Mouse (Mus musculus) liver, postnatal 0 days (tissue): ENCODE measurements at regions not wholly inside any gene's neighbourhood (a gene's known extent, or its start where the extent isn't known, plus 50 kb on each side); places are given as distances from the start of the nearest gene placed in this dataset.

ENCODE experiments used
- CTCF ChIP-seq: sonication (generic); IDR thresholded peaks from 2 replicates; pipeline ENCODE4 v1.5.1; 2016; ENCODE audit warnings: antibody characterized with exemption, low read depth
- EP300 ChIP-seq: IDR thresholded peaks from 2 replicates; pipeline ENCODE4 v1.6.1; 2016; ENCODE audit warnings: antibody characterized with exemption, low read depth, mild to moderate bottlenecking

GRCm38 (mm10) chr2:17896036-17896435, 100.7 kb downstream of the H2al2a start:
- no peak for TF ChIP-seq CTCF
- TF ChIP-seq EP300 = no peak
